Mouse (Mus musculus) lung, embryonic 15.5 days (tissue): ENCODE data around the gene Numbl. TPM values are rescaled to one million over a fixed set of nuclear protein-coding genes. Genes with fewer than 3 reads are reported as not detected.
"Not testable (repeated sequence)": the region's sequence is repeated elsewhere in the genome, so short reads cannot be mapped to it uniquely, and the experiment has no call there.

Experiments used
- ATAC-seq: fragments of 200-750 bp; cut with Nextera tagmentation; 2 replicates; pipeline ENCODE4 v1.8.0; 2017; ENCODE audit warnings: moderate number of reproducible peaks, borderline replicate concordance; ENCODE audit not compliant: low FRiP score, low TSS enrichment; ENCODE audit errors: extremely low read depth
- H3K27ac ChIP-seq: fragments of 300-500 bp; sonication (generic); 2 replicates; pipeline ENCODE4 v1.5.1; 2015; ENCODE audit warnings: moderate library complexity, mild to moderate bottlenecking, inconsistent platforms
- H3K27me3 ChIP-seq: fragments of 300-500 bp; sonication (generic); 2 replicates; pipeline ENCODE4 v1.6.1; 2015; ENCODE audit warnings: inconsistent platforms
- H3K36me3 ChIP-seq: fragments of 300-500 bp; sonication (generic); 2 replicates; pipeline ENCODE4 v1.6.1; 2015; ENCODE audit warnings: inconsistent platforms
- H3K4me1 ChIP-seq: fragments of 300-500 bp; sonication (generic); 2 replicates; pipeline ENCODE4 v1.6.1; 2015; ENCODE audit warnings: inconsistent platforms
- H3K4me2 ChIP-seq: fragments of 300-500 bp; sonication (generic); 2 replicates; pipeline ENCODE4 v1.6.1; 2015; ENCODE audit warnings: inconsistent platforms, mild to moderate bottlenecking, moderate library complexity
- H3K4me3 ChIP-seq: fragments of 300-500 bp; sonication (generic); 2 replicates; pipeline ENCODE4 v1.5.1; 2015; ENCODE audit warnings: mild to moderate bottlenecking, inconsistent platforms
- H3K9ac ChIP-seq: fragments of 300-500 bp; sonication (generic); 2 replicates; pipeline ENCODE4 v1.6.1; 2015; ENCODE audit warnings: inconsistent platforms
- H3K9me3 ChIP-seq: fragments of 300-500 bp; sonication (generic); 2 replicates; pipeline ENCODE4 v1.6.1; 2016; ENCODE audit warnings: inconsistent platforms
- WGBS: fragments of 180-500 bp; shearing (Covaris S2); methylation state at CpG from one replicate; pipeline ENCODE4 v1.1.7; 2015; 5-methylcytosine and 5-hydroxymethylcytosine counted together
- polyA plus RNA-seq: library from polyadenylated mRNA; unstranded; fragments of >200 nt; fragmentation: Nextera tagmentation; extraction: Ambion mirVana; gene quantifications from 2 replicates; pipeline ENCODE4 v1.2.1, GENCODE M21; 2015

Numbl gene
- polyA plus RNA-seq, 1 experiment from 2014 or later = 23.8 TPM

- H3K27me3 ChIP-seq = no peaks in the 10 kb centered on the region
- WGBS = 65% methylated on average over 7 of the region's 7 CpGs
- no peak for ATAC-seq
Observed at GRCm38 (mm10) chr7:27231693-27232331, 26.4 kb upstream of the Numbl start.

DNA sequence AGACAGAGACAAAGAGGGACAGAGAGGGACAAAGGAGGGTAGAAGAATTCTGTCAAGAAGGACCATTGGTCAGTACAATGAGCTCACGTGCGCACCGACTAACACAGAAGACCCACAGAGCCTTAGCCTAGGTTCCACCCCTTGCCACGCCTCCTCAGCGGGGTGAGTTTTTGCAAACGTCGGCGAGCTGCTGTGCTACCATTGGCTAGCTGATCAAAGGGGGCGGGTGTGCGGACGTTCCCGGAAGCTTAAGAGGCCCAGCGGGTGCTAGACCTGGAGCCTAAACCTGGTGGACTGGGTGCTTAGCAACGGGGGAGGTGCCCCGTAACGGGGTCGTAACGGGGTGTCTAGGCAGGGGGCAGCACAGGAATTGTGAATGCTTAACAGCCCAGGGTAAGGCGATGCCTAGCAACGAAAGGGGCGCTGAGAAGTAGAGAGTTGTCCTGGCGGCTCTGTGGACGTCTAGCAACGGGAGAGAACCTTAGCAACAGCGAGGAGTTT, 25.4 kb upstream of the Numbl start, which contains the start of gene Coq8b:
TSS of gene Coq8b (plus strand) at position 243 of the 501 bp plus-strand sequence.
- under 1% methylated on average over 25 of the region's 25 CpGs for WGBS
- ATAC-seq = peak; percentile 92
- peak within 1 kb of the TSS; percentile 37 for H3K27ac ChIP-seq
- H3K4me3 ChIP-seq = peak within 1 kb of the TSS; percentile 63
- H3K27me3 ChIP-seq = no peaks in the 10 kb centered on the region
- H3K36me3 ChIP-seq = peaks cover 8% of the 10 kb centered on the region
- peak within 1 kb of the TSS; percentile 61 for H3K4me2 ChIP-seq
- no peaks in the 10 kb centered on the region for H3K9me3 ChIP-seq
- peak within 1 kb of the TSS; percentile 37 for H3K9ac ChIP-seq
- peaks cover 25% of the 10 kb centered on the region for H3K4me1 ChIP-seq

More at GRCm38 (mm10) chr7:27231693-27232331, 26.4 kb upstream of the Numbl start:
- Histone ChIP-seq H3K9me3 (no peaks in the 10 kb centered on the region), H3K9ac (no peak overlapping the region), H3K27ac (peak overlapping the region; percentile 37; the same call in 1 of the 2 replicates), H3K4me1 (peaks cover 35% of the 10 kb centered on the region), H3K4me2 (peak overlapping the region; percentile 61; the same call in 1 of the 2 replicates), H3K4me3 (no peak overlapping the region), H3K36me3 (peaks cover 5% of the 10 kb centered on the region; the same call in 1 of the 2 replicates)

DNA sequence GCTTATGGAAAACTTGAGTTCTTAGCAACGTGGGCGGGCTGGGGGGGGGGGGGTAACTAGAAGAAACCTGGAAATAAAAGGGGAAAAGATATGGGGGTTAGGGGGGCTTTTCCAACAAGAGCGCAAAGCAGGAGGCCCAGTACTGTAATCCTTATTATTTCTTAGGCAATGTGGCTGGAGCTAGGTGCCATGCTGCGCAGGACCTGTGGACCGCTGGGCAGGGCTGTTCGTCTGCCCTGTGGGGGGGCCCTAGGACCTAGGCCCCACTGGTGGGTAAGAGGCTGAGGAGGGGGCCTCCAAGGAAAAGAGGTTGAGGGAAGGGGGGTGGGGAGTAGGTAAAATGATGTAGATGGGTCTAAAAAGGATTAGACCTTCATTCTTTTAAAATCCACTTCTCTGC, 24.9 kb upstream of the Numbl start:
- peak overlapping the region; percentile 37 for H3K27ac ChIP-seq
- H3K9ac ChIP-seq = peak overlapping the region; percentile 37
- H3K27me3 ChIP-seq = no peaks in the 10 kb centered on the region
- peaks cover 25% of the 10 kb centered on the region for H3K4me1 ChIP-seq
- no peak for ATAC-seq
- peaks cover 8% of the 10 kb centered on the region for H3K36me3 ChIP-seq
- H3K4me2 ChIP-seq = peak overlapping the region; percentile 61
- WGBS = 4% methylated on average over 6 of the region's 6 CpGs
- H3K9me3 ChIP-seq = no peaks in the 10 kb centered on the region
- peak overlapping the region; percentile 63 for H3K4me3 ChIP-seq

DNA sequence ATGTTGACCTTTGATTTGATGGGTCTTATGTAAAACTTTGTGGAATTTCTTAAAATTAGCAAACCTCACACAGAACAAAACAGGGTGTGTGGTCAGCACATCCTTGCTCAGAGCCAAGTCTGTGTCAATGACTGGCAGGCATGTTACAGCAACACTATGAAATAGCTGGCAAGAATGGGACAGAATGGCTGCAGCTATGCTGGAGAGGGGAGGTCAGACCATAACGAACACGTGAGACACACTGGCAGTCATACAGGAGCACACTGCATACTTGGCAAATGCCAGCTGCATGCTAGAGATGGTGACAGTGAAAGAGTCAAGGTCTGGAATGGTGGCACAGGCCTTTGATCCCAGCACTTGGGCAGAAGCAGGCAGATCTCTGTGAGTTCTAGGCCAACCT, 22.5 kb upstream of the Numbl start:
- H3K9ac ChIP-seq = no peak overlapping the region
- H3K27me3 ChIP-seq = no peaks in the 10 kb centered on the region
- H3K36me3 ChIP-seq = peaks cover 8% of the 10 kb centered on the region
- no peak for ATAC-seq
- H3K9me3 ChIP-seq = no peaks in the 10 kb centered on the region
- H3K4me1 ChIP-seq = peaks cover 19% of the 10 kb centered on the region
- H3K4me2 ChIP-seq = no peak overlapping the region
- no peak overlapping the region for H3K27ac ChIP-seq
- 76% methylated on average over 2 of the region's 2 CpGs for WGBS
- H3K4me3 ChIP-seq = no peak overlapping the region

DNA sequence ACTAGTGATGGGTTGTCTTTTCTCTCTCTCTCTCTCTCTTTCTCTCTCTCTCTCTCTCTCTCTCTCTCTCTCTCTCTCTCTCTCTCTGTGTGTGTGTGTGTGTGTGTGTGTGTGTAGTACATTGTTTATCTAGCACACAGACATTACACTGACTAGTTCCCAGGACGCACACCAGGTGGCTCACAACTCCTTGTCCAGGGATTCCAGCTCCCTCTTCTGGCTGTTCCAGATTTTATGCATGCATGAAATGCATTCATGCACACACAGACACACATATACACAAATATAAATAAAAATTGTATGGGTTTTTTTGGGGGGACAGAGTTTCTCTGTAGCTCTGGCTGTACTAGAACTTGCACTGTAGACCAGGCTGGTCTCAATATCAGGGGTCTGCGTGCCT, 20.7 kb upstream of the Numbl start:
- peaks cover 12% of the 10 kb centered on the region for H3K4me1 ChIP-seq
- no peak overlapping the region for H3K4me3 ChIP-seq
- H3K9ac ChIP-seq = no peak overlapping the region
- no peak for ATAC-seq
- H3K4me2 ChIP-seq = no peak overlapping the region
- H3K27me3 ChIP-seq = no peaks in the 10 kb centered on the region
- 87% methylated on average over 2 of the region's 2 CpGs for WGBS
- H3K9me3 ChIP-seq = no peaks in the 10 kb centered on the region
- peaks cover 15% of the 10 kb centered on the region for H3K36me3 ChIP-seq
- no peak overlapping the region for H3K27ac ChIP-seq

DNA sequence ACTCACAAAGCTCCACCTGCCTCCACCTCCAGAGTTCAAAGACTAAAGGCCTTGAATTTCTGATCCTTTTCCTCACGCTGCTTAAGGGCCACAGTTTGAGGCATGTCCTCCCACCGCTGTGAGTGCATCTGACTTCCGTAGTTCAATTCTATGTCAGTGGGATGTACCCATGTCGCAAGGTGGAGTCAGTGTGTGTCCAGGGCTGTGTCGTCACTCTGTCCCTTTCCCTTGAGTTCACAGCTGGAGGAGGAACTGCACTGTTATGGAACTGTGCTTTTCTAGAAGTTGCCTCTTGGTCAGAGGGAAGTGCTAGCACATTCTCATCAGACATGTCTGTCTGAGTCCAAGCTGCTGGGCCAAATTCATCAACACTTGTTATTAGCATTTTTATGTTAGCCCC, 19.7 kb upstream of the Numbl start:
- ATAC-seq = no peak
- Histone ChIP-seq H3K4me2 (no peak overlapping the region), H3K4me3 (no peak overlapping the region), H3K36me3 (peaks cover 21% of the 10 kb centered on the region), H3K9ac (no peak overlapping the region), H3K9me3 (no peaks in the 10 kb centered on the region), H3K4me1 (peaks cover 7% of the 10 kb centered on the region), H3K27me3 (no peaks in the 10 kb centered on the region), H3K27ac (no peak overlapping the region)
- WGBS = 85% methylated on average over 5 of the region's 5 CpGs

- H3K9me3 ChIP-seq = no peaks in the 10 kb centered on the region
Observed at GRCm38 (mm10) chr7:27243211-27243610, 15.0 kb upstream of the Numbl start.

GRCm38 (mm10) chr7:27244088-27244487, 14.1 kb upstream of the Numbl start:
- H3K36me3 ChIP-seq = peaks cover 16% of the 10 kb centered on the region
- not testable (repeated sequence) for ATAC-seq, H3K9ac ChIP-seq, H3K27ac ChIP-seq, H3K4me3 ChIP-seq, H3K4me1 ChIP-seq, H3K27me3 ChIP-seq, H3K4me2 ChIP-seq, H3K9me3 ChIP-seq
- whole genome bisulfite sequencing = 80% methylated on average over 2 of the region's 2 CpGs

More at GRCm38 (mm10) chr7:27243211-27243610, 15.0 kb upstream of the Numbl start:
- Histone ChIP-seq H3K9ac (no peak overlapping the region), H3K27me3 (no peaks in the 10 kb centered on the region), H3K4me3 (no peak overlapping the region), H3K27ac (no peak overlapping the region), H3K4me2 (no peak overlapping the region), H3K4me1 (no peaks in the 10 kb centered on the region), H3K36me3 (peaks cover 16% of the 10 kb centered on the region)
- ATAC-seq = no peak
- 52% methylated on average over 8 of the region's 8 CpGs for WGBS

DNA sequence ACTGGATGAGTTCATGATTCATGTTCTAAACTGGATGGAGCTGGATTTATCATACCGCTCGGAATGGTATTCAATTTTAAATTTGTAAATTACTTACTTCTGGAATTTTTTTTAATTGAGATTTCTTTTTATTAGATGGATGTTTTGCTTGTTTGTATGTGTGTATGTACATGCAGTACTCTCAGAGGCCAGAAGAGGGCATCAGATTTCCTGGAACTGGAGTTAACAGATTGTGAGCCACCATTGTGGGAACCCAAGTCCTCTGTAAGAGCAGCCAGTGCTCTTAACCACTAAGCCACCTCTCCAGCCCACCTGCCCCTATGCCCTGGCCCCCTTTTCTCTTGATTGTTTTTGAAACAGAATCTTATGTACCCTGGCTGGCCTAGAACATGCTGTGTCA, 9.1 kb upstream of the Numbl start:
- no peak overlapping the region for H3K4me3 ChIP-seq
- no peaks in the 10 kb centered on the region for H3K27me3 ChIP-seq
- H3K27ac ChIP-seq = no peak overlapping the region
- no peaks in the 10 kb centered on the region for H3K9me3 ChIP-seq
- no peaks in the 10 kb centered on the region for H3K4me1 ChIP-seq
- no peak overlapping the region for H3K9ac ChIP-seq
- ATAC-seq = no peak
- H3K4me2 ChIP-seq = no peak overlapping the region
- no peaks in the 10 kb centered on the region; the same call in 1 of the 2 replicates for H3K36me3 ChIP-seq
- 84% methylated on average over 2 of the region's 2 CpGs for WGBS

GRCm38 (mm10) chr7:27249928-27250327, 8.3 kb upstream of the Numbl start:
- Histone ChIP-seq H3K27me3 (no peaks in the 10 kb centered on the region), H3K36me3 (no peaks in the 10 kb centered on the region; the same call in 1 of the 2 replicates), H3K4me3 (no peak overlapping the region), H3K9me3 (no peaks in the 10 kb centered on the region), H3K4me1 (no peaks in the 10 kb centered on the region), H3K27ac (no peak overlapping the region), H3K9ac (no peak overlapping the region), H3K4me2 (no peak overlapping the region)
- no peak for ATAC-seq
- WGBS = 72% methylated on average over 5 of the region's 5 CpGs

DNA sequence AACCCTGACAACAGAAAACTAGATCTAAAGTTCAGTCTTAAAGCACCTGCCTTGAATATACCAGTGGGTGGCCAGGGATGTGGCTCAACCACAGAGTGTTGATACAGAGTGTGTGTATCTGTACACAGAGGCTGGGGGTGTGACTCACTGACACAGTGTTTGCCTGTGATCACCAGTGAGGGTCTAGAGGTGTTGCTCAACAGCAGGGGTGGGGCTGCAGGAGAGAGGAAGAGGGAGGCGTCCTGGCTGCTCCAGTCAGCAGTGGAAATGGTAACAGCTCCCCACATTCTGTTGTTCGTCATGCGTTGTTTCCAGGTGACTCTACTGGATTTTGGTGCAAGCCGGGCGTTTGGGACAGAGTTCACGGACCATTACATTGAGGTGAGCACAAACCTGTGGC, 6.3 kb upstream of the Numbl start:
- H3K4me3 ChIP-seq = no peak overlapping the region
- peaks cover 2% of the 10 kb centered on the region; the same call in 1 of the 2 replicates for H3K4me1 ChIP-seq
- H3K27me3 ChIP-seq = no peaks in the 10 kb centered on the region
- no peaks in the 10 kb centered on the region for H3K9me3 ChIP-seq
- H3K36me3 ChIP-seq = no peaks in the 10 kb centered on the region; the same call in 1 of the 2 replicates
- 76% methylated on average over 6 of the region's 6 CpGs for WGBS
- H3K4me2 ChIP-seq = no peak overlapping the region
- H3K9ac ChIP-seq = no peak overlapping the region
- H3K27ac ChIP-seq = no peak overlapping the region
- ATAC-seq = no peak

GRCm38 (mm10) chr7:27255721-27256120, 2.5 kb upstream of the Numbl start:
- no peaks in the 10 kb centered on the region for H3K9me3 ChIP-seq
- H3K4me1 ChIP-seq = peaks cover 33% of the 10 kb centered on the region
- no peak overlapping the region for H3K9ac ChIP-seq
- no peak for ATAC-seq
- WGBS = 60% methylated on average over 3 of the region's 3 CpGs
- H3K27me3 ChIP-seq = no peaks in the 10 kb centered on the region
- H3K4me2 ChIP-seq = no peak overlapping the region
- no peak overlapping the region for H3K27ac ChIP-seq
- no peaks in the 10 kb centered on the region; the same call in 1 of the 2 replicates for H3K36me3 ChIP-seq
- H3K4me3 ChIP-seq = no peak overlapping the region
